Mouse (Mus musculus) intestine, postnatal 0 days (tissue): ENCODE data around the gene Klhl13. TPM values are rescaled to one million over a fixed set of nuclear protein-coding genes. Genes with fewer than 3 reads are reported as not detected.

ENCODE experiments used
- ATAC-seq: fragments of 200-750 bp; cut with Nextera tagmentation; 2 replicates; pipeline ENCODE4 v1.8.0; 2017; ENCODE audit warnings: mild to moderate bottlenecking, moderate TSS enrichment, moderate library complexity
- H3K27ac ChIP-seq: fragments of 300-500 bp; sonication (generic); 2 replicates; pipeline ENCODE4 v1.5.1; 2014; ENCODE audit warnings: mild to moderate bottlenecking, low read depth, low read length, moderate library complexity
- H3K27me3 ChIP-seq: fragments of 300-500 bp; sonication (generic); replicated peaks from 2 replicates; pipeline ENCODE4 v1.6.1; 2014; ENCODE audit warnings: low read length, mixed read lengths; ENCODE audit not compliant: control insufficient read depth, insufficient read depth
- H3K36me3 ChIP-seq: fragments of 300-500 bp; sonication (generic); 2 replicates; pipeline ENCODE4 v1.6.1; 2014; ENCODE audit warnings: mild to moderate bottlenecking, moderate library complexity; ENCODE audit not compliant: control insufficient read depth, insufficient read depth
- H3K4me1 ChIP-seq: fragments of 300-500 bp; sonication (generic); replicated peaks from 2 replicates; pipeline ENCODE4 v1.6.1; 2014; ENCODE audit warnings: antibody characterized with exemption, low read length, mixed read lengths; ENCODE audit not compliant: control insufficient read depth, insufficient read depth
- H3K4me2 ChIP-seq: fragments of 300-500 bp; sonication (generic); replicated peaks from 2 replicates; pipeline ENCODE4 v1.6.1; 2014; ENCODE audit warnings: low read depth, mild to moderate bottlenecking, moderate library complexity
- H3K4me3 ChIP-seq: fragments of 300-500 bp; sonication (generic); 2 replicates; pipeline ENCODE4 v1.5.1; 2014; ENCODE audit warnings: low read depth, low read length
- H3K9ac ChIP-seq: fragments of 300-500 bp; sonication (generic); 2 replicates; pipeline ENCODE4 v1.6.1; 2014; ENCODE audit warnings: mild to moderate bottlenecking, low read depth, low read length
- H3K9me3 ChIP-seq: fragments of 300-500 bp; sonication (generic); 2 replicates; pipeline ENCODE4 v1.6.1; 2016; ENCODE audit warnings: mixed run types; ENCODE audit not compliant: control insufficient read depth
- CTCF ChIP-seq: sonication (generic); IDR thresholded peaks from 2 replicates; pipeline ENCODE4 v1.5.1; 2016; ENCODE audit warnings: low read depth, mild to moderate bottlenecking, control low read depth, antibody characterized with exemption, moderate library complexity
- polyA plus RNA-seq: library from polyadenylated mRNA; unstranded; fragments of >200 nt; fragmentation: Nextera tagmentation; extraction: Ambion mirVana; gene quantifications from 2 replicates; pipeline ENCODE4 v1.2.1, GENCODE M21; 2015

Gene Klhl13
- polyA plus RNA-seq, 1 experiment from 2014 or later: 11.7 TPM

DNA sequence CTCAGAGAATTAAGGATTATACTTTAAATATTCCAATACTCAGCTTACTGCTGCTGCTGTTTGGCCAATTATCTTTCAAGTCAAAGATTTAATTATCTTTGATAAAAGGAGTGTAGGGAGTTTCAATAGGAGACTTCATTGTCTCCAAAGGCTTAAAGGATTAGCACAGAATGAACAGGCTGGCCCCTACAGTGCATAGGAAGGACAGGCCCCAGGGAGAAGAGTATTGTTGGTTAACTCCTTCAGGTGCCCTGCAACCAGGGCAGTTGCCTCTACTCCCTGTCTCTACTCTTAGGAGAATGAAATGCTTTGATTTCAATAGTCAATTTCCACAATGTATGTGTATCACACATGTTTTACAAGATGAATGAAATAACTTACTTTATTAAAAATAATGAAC is 116.1 kb downstream of the Klhl13 start:
- Histone ChIP-seq H3K36me3 (no peaks in the 10 kb centered on the region), H3K4me1 (no peaks in the 10 kb centered on the region), H3K27ac (no peak overlapping the region), H3K4me2 (no peak overlapping the region), H3K27me3 (no peaks in the 10 kb centered on the region), H3K9ac (no peak overlapping the region), H3K9me3 (no peaks in the 10 kb centered on the region), H3K4me3 (no peak overlapping the region)
- no peak for TF ChIP-seq CTCF
- ATAC-seq: no peak
